Mouse (Mus musculus): ENCODE measurements around the gene Aip. TPM values are rescaled to one million over a fixed set of nuclear protein-coding genes. Genes with fewer than 3 reads are reported as not detected.
"Not testable (repeated sequence)": the region's sequence is repeated elsewhere in the genome, so short reads cannot be mapped to it uniquely, and the experiment has no call there.

The Aip gene
- polyA plus RNA-seq, 1 experiment from 2014 or later: 169 TPM

- H3K4me3 ChIP-seq (ENCODE audit: inconsistent target): no peak overlapping the region
- no peak overlapping the region for H3K27ac ChIP-seq
- WGBS (ENCODE audit: missing documents): 100% methylated on average over 2 of the region's 4 CpGs
- H3K36me3 ChIP-seq (ENCODE audit: inconsistent target): peaks cover 27% of the 10 kb centered on the region
- H3K79me2 ChIP-seq (ENCODE audit: inconsistent target): no peaks in the 10 kb centered on the region
These were observed 8.7 kb upstream of the Aip start for GRCm38 (mm10) chr19:4134354-4134753.

DNA sequence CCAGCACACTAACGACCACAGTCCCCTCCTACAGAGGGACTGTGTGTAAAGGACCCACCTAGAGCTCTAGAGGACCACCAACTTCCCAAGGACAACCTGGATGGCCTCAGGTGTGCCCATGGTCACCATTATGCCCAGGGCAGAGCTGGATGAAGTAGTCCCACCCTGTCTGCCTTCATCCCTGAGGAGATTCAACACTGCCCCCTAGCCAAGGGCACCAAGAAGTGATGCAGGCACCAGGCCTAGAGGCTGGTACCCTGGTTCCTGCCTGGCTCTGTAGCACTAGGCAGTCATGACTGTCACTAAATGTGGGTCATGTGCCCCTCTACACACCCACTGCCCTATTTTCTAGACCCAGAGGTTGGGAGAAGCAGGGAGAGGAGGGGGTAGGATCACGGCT lies 6.1 kb upstream of the Aip start:
- 97% methylated on average over 2 of the region's 2 CpGs for WGBS (ENCODE audit: missing documents)
- peaks cover 8% of the 10 kb centered on the region; the same call in 1 of the 2 replicates for H3K79me2 ChIP-seq (ENCODE audit: inconsistent target)
- H3K36me3 ChIP-seq (ENCODE audit: inconsistent target): peaks cover 46% of the 10 kb centered on the region
- no peak overlapping the region for H3K27ac ChIP-seq
- H3K4me3 ChIP-seq (ENCODE audit: inconsistent target): no peak overlapping the region

DNA sequence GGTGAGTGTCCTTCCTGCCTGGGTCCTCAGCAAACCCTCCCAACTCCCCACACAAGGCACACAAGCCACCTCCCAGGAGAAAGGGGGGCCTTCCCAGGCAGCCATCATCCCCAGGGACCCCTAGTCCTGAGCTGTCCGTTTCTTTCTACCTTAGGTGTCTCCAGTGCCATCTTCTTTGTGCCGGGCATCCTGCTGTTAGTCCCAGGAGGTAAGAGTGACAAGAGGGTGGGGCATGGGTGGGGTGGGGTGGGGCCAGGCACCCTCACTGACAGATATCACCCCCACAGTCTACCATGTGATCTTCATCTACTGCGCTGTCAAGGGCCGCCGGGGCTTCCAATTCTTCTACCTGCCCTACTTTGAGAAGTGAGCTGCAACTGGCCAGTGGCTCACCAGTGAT lies 5.4 kb upstream of the Aip start:
- H3K27ac ChIP-seq: no peak overlapping the region
- WGBS (ENCODE audit: missing documents): 95% methylated on average over 4 of the region's 5 CpGs
- peaks cover 15% of the 10 kb centered on the region; the same call in 1 of the 2 replicates for H3K79me2 ChIP-seq (ENCODE audit: inconsistent target)
- peaks cover 46% of the 10 kb centered on the region for H3K36me3 ChIP-seq (ENCODE audit: inconsistent target)
- no peak overlapping the region for H3K4me3 ChIP-seq (ENCODE audit: inconsistent target)

DNA sequence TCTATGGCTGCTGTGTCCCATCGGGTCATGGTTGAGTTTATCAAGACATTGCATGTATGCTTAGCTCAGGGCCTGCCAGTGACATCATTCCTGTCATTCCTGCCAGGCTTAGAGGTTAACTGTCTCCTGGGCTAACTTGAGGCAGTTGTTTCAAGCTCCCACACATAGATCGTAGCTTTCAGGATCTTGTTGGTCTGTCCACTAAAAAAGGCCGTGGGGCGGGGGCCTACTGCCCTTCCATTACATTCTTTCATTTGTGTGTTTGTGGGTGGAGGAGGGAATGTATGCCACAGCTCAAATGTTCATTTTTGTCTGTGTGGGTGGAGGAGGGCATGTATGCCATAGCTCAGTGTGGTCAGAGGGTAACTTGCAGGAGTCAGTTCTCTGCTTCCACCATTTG lies 4.4 kb upstream of the Aip start:
- 94% methylated on average over 4 of the region's 4 CpGs for WGBS (ENCODE audit: missing documents)
- peaks cover 46% of the 10 kb centered on the region for H3K36me3 ChIP-seq (ENCODE audit: inconsistent target)
- H3K4me3 ChIP-seq (ENCODE audit: inconsistent target): no peak overlapping the region

DNA sequence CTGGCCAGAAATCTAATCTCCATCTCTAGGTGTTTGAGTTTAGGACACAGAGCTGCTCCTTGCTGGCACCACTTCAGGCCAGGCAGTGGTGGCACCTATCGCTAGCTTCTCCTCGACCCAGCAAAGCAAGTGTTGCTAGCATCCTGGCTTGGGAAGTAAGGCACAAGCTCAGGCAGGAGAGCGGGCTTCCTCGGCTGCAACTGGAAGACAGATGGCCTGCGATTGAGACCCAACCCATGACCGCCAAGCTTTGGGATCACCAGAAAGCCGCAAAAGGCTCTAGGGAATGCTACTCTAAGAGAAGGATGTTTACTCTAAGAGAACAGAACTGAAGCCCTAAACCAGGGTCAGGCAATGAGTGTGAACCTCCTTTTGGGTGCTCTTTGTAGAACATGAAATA lies 3.8 kb upstream of the Aip start:
- peaks cover 16% of the 10 kb centered on the region; the same call in 1 of the 2 replicates for H3K79me2 ChIP-seq (ENCODE audit: inconsistent target)
- H3K36me3 ChIP-seq (ENCODE audit: inconsistent target): peaks cover 46% of the 10 kb centered on the region
- 91% methylated on average over 7 of the region's 7 CpGs for WGBS (ENCODE audit: missing documents)
- H3K27ac ChIP-seq: no peak overlapping the region
- H3K4me3 ChIP-seq (ENCODE audit: inconsistent target): no peak overlapping the region

More for the DNA sequence above, 4.4 kb upstream of the Aip start:
- H3K27ac ChIP-seq: no peak overlapping the region
- H3K79me2 ChIP-seq (ENCODE audit: inconsistent target): peaks cover 16% of the 10 kb centered on the region; the same call in 1 of the 2 replicates

- peak overlapping the region; percentile 87 for H3K4me3 ChIP-seq (ENCODE audit: inconsistent target)
- peaks cover 16% of the 10 kb centered on the region; the same call in 1 of the 2 replicates for H3K79me2 ChIP-seq (ENCODE audit: inconsistent target)
- H3K27ac ChIP-seq: no peak overlapping the region
- WGBS (ENCODE audit: missing documents): 77% methylated on average over 7 of the region's 7 CpGs
- peaks cover 38% of the 10 kb centered on the region for H3K36me3 ChIP-seq (ENCODE audit: inconsistent target)
These were observed 1.3 kb upstream of the Aip start for GRCm38 (mm10) chr19:4126759-4127495.

- peak overlapping the region; percentile 14; the same call in 1 of the 2 replicates for H3K4me3 ChIP-seq (ENCODE audit: inconsistent target)
- H3K79me2 ChIP-seq (ENCODE audit: inconsistent target): peaks cover 23% of the 10 kb centered on the region; the same call in 1 of the 2 replicates
- peaks cover 27% of the 10 kb centered on the region for H3K36me3 ChIP-seq (ENCODE audit: inconsistent target)
- 20% methylated on average over 3 of the region's 4 CpGs for WGBS (ENCODE audit: missing documents)
- peak overlapping the region; percentile 92 for H3K27ac ChIP-seq
These were observed 390 bp downstream of the Aip start for GRCm38 (mm10) chr19:4125268-4125667.

DNA sequence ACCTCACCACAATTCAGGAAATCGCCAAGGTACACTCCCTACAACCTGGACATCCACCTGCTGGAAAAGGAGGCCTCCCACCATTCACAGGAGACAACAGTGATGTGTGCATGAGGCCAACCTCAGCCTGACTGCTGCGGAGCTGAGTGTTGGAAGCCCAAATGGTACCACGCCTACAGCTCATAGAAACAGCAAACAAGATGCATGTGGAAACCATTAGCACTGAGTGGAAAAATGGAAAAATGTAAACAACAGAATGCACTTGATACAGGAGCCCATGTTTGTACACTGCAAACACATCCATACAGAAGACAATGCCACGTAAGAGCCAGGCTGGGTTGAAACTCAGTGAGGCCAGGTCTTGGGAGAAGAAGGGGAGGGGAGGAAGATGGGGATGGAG lies 1.2 kb downstream of the Aip start:
- peak overlapping the region; percentile 92 for H3K27ac ChIP-seq

GRCm38 (mm10) chr19:4122411-4123370 lies 3.0 kb downstream of the Aip start:
- peak overlapping the region; percentile 92 for H3K27ac ChIP-seq
- no peak overlapping the region for H3K4me3 ChIP-seq (ENCODE audit: inconsistent target)
- 27% methylated on average over 6 of the region's 7 CpGs for WGBS (ENCODE audit: missing documents)
- peaks cover 48% of the 10 kb centered on the region; the same call in 1 of the 2 replicates for H3K79me2 ChIP-seq (ENCODE audit: inconsistent target)
- H3K36me3 ChIP-seq (ENCODE audit: inconsistent target): peaks cover 5% of the 10 kb centered on the region; the same call in 1 of the 2 replicates

More for the DNA sequence above, 1.2 kb downstream of the Aip start:
- Histone ChIP-seq H3K36me3 (ENCODE audit: inconsistent target) (peaks cover 20% of the 10 kb centered on the region), H3K4me3 (ENCODE audit: inconsistent target) (no peak overlapping the region), H3K79me2 (ENCODE audit: inconsistent target) (peaks cover 31% of the 10 kb centered on the region; the same call in 1 of the 2 replicates)
- WGBS (ENCODE audit: missing documents): 88% methylated on average over 4 of the region's 4 CpGs

DNA sequence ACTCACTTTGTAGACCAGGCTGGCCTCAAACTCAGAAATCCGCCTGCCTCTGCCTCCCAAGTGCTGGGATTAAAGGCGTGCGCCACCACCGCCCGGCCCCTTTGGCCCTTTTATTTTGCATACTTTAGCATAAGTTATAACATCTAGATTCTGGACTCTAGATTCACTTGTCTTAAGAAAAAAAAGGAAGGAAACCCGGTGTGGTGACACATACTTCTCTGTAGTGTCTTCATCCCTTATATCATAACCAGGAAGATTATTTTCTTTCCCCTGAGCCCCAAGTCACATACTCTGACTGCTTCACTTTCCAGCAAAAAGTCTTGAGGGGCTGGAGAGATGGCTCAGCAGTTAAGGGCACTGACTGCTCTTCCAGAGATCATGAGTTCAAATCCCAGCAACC lies 3.8 kb downstream of the Aip start:
- H3K4me3 ChIP-seq (ENCODE audit: inconsistent target): not testable (repeated sequence)
- peaks cover 42% of the 10 kb centered on the region; the same call in 1 of the 2 replicates for H3K79me2 ChIP-seq (ENCODE audit: inconsistent target)
- 27% methylated on average over 6 of the region's 6 CpGs for WGBS (ENCODE audit: missing documents)
- peak overlapping the region; percentile 92 for H3K27ac ChIP-seq
- peaks cover 10% of the 10 kb centered on the region; the same call in 1 of the 2 replicates for H3K36me3 ChIP-seq (ENCODE audit: inconsistent target)

- peaks cover 17% of the 10 kb centered on the region; the same call in 1 of the 2 replicates for H3K36me3 ChIP-seq (ENCODE audit: inconsistent target)
- WGBS (ENCODE audit: missing documents): 4% methylated on average over 38 of the region's 38 CpGs
- H3K4me3 ChIP-seq (ENCODE audit: inconsistent target): peak overlapping the region; percentile 39
- peaks cover 35% of the 10 kb centered on the region; the same call in 1 of the 2 replicates for H3K79me2 ChIP-seq (ENCODE audit: inconsistent target)
- peak overlapping the region; percentile 92 for H3K27ac ChIP-seq
These were observed 4.4 kb downstream of the Aip start for GRCm38 (mm10) chr19:4121097-4121805.

DNA sequence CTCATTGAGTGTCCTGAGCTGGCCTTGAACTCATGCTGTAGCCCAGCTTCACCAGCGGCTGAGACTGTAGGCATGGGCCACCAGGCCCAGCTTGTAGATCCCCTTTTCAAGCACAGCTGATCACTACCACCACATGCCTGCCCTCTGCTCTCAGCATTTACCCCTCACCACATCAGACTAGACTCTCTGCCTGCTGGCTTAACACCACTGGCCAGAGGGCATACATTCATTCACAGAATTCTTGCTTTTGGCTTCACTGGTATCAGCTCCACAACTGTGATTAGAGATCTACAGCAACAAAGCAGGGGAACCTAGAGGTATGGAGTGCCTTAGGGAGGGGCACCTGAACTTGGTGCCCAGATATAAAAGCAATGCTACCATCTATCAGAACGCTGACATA lies 5.2 kb downstream of the Aip start:
- H3K36me3 ChIP-seq (ENCODE audit: inconsistent target): peaks cover 24% of the 10 kb centered on the region
- peaks cover 32% of the 10 kb centered on the region; the same call in 1 of the 2 replicates for H3K79me2 ChIP-seq (ENCODE audit: inconsistent target)
- 79% methylated on average over 2 of the region's 2 CpGs for WGBS (ENCODE audit: missing documents)
- H3K4me3 ChIP-seq (ENCODE audit: inconsistent target): peak overlapping the region; percentile 39; the same call in 1 of the 2 replicates
- peak overlapping the region; percentile 92; the same call in 1 of the 2 replicates for H3K27ac ChIP-seq

- Histone ChIP-seq H3K4me3 (ENCODE audit: inconsistent target) (no peak overlapping the region), H3K27ac (no peak overlapping the region), H3K36me3 (ENCODE audit: inconsistent target) (peaks cover 30% of the 10 kb centered on the region), H3K79me2 (ENCODE audit: inconsistent target) (peaks cover 32% of the 10 kb centered on the region; the same call in 1 of the 2 replicates)
- WGBS (ENCODE audit: missing documents): 72% methylated on average over 6 of the region's 6 CpGs
These were observed 5.8 kb downstream of the Aip start for GRCm38 (mm10) chr19:4119716-4120487.
